Mouse (Mus musculus) left cerebral cortex, adult 8-10 months (tissue): Measurements from ENCODE around the gene Canx. TPM values are rescaled to one million over a fixed set of nuclear protein-coding genes. Genes with fewer than 3 reads are reported as not detected.
A peak's percentile ranks its signal among the peaks of the same experiment; 100 is the strongest.

Source experiments
- DNase-seq, 2 experiments: peaks; one replicate each; pipeline ENCODE4 v3.0.0; 2022; ENCODE audit warnings: low spot score in 2 of 2
- microRNA-seq, 2 experiments: library from miRNA; unstranded; fragments of <30 nt; microRNA quantifications; one replicate each; pipeline ENCODE4 v1.2.0; 2022
- total RNA-seq, 4 experiments: library from RNA; stranded (reverse); gene quantifications; 2 replicates each; pipeline ENCODE4 v1.2.4; 2022

Gene Canx
- total RNA-seq, 4 experiments from 2014 or later: 371 to 437 (median 413) TPM

DNA sequence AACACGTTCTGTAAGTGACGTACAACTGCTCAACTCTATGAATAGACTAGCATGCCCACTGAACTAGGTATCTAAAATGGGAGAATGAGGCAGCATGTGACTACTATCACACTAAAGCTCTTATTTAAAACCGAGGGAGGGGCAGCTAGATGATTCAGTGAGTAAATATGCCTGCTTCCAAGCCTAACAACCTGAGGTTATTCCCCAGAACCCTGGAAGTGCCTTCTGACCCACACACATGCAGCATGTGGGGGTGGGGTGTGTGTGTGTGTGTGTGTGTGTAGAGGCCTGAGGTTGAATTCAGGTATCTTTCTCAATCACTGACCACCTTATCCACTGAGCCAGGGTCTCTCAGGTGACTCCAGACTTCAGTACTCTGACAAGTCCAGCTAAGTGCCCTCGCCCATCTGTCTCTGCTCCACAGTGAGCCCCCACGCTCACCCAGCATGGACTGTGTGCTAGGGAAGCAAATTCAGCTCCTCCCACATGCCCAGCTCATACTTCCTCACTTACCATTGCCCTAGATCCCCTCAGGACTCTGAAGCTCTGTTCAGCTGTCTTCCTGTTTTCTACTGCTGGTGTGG is 49.8 kb downstream of the Canx start:
- no peak for DNase-seq

DNA sequence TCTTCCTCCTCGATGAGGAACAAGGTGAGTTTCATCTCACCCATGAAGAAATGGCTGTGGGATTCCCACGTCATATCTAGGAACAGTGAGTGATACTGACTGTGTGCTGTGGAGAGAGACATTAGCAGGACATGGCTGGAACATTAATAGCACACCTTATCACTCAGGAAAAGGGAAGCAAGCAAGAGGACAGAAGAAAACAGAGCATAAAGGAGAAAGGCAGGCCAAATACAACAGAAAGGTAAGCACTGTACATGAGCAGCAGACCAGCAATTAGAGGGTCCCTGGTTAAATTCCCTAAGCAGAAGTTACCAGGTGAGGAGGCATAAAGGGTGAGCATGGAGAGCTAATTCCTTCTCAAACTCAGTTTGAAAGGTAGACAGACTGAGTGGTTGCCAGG is 50.4 kb downstream of the Canx start:
- no peak for DNase-seq

- no peak for DNase-seq
Observed at GRCm38 (mm10) chr11:50272819-50273218, 52.7 kb downstream of the Canx start.

- DNase-seq: no peak
Observed at GRCm38 (mm10) chr11:50269885-50270284, 55.6 kb downstream of the Canx start.

DNA sequence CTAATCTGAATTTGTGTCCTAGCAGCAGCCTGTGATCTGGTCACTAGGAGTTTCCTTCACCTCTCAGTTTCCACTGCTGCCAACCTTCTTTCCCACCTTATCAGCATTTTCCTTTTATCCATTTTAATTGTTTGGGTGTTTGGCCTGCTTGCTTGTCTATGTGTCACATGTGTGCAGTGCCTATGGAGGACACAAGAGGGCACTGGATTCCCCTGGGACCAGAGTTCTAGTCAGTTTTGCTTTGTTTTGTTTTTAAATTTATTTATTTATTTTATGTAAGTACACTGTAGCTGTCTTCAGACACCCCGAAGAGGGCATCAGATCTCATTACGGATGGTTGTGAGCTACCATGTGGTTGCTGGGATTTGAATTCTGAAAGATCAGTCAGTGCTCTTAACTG is 56.3 kb downstream of the Canx start:
- DNase-seq: no peak

DNA sequence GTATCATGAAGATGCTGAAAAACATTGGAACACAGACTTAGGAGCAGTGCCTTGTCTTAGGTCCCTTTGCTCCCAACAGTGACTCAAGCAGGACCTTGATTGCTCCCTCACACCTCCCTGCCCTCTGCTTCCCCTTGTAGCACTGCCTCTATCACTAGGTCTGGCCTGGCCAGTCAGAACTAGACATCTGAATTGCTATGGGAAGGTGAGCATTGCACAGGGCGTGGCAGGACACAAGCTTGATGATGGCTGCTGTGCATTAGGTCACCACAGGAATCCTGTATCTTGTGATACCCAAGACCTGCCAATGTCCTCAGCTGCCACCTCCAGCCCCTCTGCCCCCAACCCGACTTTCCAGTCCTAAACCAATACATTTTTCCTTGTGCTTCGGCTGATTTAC is 58.5 kb downstream of the Canx start:
- no peak for DNase-seq

- DNase-seq: no peak
Observed at GRCm38 (mm10) chr11:50265931-50266330, 59.5 kb downstream of the Canx start.

- DNase-seq: no peak
Observed at GRCm38 (mm10) chr11:50263198-50263597, 62.3 kb downstream of the Canx start.

- DNase-seq: no peak
Observed at GRCm38 (mm10) chr11:50262020-50262419, 63.5 kb downstream of the Canx start.

GRCm38 (mm10) chr11:50258310-50258709 is 67.2 kb downstream of the Canx start:
- DNase-seq: peak in 1 of 2 experiments; percentile 79

GRCm38 (mm10) chr11:50256615-50257014 is 68.9 kb downstream of the Canx start:
- DNase-seq: no peak

GRCm38 (mm10) chr11:50254010-50254580 is 71.4 kb downstream of the Canx start:
- DNase-seq: peak; percentile 53 to 91

- DNase-seq: peak in 1 of 2 experiments; percentile 5
Observed at GRCm38 (mm10) chr11:50253393-50253792, 72.1 kb downstream of the Canx start.

- no peak for DNase-seq
Observed at GRCm38 (mm10) chr11:50252684-50253265, 72.7 kb downstream of the Canx start.

DNA sequence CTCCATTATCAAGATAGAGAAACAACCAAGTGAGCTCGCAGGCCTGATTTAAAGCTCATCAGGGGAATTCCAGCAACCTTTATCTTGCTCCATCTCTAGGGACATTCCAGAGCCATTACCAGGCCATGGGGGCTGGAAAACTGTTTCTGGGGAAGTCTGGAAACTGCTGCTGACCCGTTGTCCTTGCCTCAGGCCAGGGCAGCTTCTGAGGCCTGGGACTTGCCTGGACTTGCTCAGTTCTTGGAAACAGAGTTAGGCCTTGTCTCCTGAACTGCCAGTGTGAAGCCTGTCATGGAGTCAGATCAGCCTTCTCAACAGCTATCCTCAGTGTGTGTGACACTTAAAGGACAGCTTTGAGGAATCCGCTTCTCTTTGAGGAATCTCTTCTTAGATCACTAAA is 73.3 kb downstream of the Canx start:
- no peak for DNase-seq

GRCm38 (mm10) chr11:50248473-50249171 is 76.9 kb downstream of the Canx start:
- DNase-seq: no peak

DNA sequence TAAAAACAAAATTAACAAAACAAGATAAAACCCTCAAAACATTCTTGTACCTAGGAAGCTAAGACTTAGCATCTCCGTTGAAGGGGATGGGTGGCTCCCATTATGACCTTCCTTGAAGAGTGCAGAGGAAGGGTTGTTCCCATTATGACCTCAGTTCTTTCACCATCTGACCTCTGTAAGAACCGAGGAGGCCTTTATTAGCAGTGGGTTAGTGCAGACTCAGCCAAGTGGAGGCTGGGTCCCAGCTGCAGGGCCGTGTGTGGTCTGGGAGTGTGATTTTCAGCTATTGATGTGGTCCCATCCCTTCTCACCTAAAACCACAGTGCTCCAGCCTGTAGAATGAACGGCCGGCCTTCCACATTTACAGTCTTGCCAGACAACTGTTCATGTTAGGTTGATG is 80.2 kb downstream of the Canx start:
- no peak for DNase-seq

Small RNA genes lying within 50 kb of the gene (microRNA-seq; reads per million reads assigned to microRNA genes)
- 0 reads per million in 2 experiments for gene Mir804

Other genes with a start within 250 kb of the Canx start
- gene Tbc1d9b, start 194.3 kb downstream of the Canx start, total RNA-seq: 100 to 1,000 TPM; 125 to 140 (median 133) TPM
- gene Mrnip, start 151.2 kb downstream of the Canx start, total RNA-seq: 10 to 100 TPM; 14.4 to 19.1 (median 15.7) TPM
- 100 to 1,000 TPM; 498 to 523 (median 522) TPM for gene Sqstm1, start 114.8 kb downstream of the Canx start, total RNA-seq
- 10 to 100 TPM; 61.3 to 68.0 (median 65.8) TPM for gene Mgat4b, start 114.8 kb downstream of the Canx start, total RNA-seq
- gene Ltc4s, start 87.1 kb downstream of the Canx start, total RNA-seq: 10 to 100 TPM in 1 of 4 experiments, 1 to 10 TPM in 3; 8.0 to 15.8 (median 8.8) TPM
- gene Maml1, start 33.4 kb downstream of the Canx start, total RNA-seq: 10 to 100 TPM in 3 of 4 experiments, 1 to 10 TPM in 1; 9.9 to 11.1 (median 10.6) TPM
- gene Cby3, start 28.8 kb upstream of the Canx start, total RNA-seq: not detected
- 100 to 1,000 TPM; 180 to 274 (median 221) TPM for gene Hnrnph1, start 51.3 kb upstream of the Canx start, total RNA-seq
- gene Rufy1, start 105.5 kb upstream of the Canx start, total RNA-seq: 10 to 100 TPM; 28.2 to 31.5 (median 29.8) TPM